Mouse (Mus musculus) layer of hippocampus, adult 2 months (tissue): Measurements from ENCODE around the gene Kcnip4. TPM values are rescaled to one million over a fixed set of nuclear protein-coding genes. Genes with fewer than 3 reads are reported as not detected.

ENCODE experiments used
- DNase-seq, 2 experiments: peaks; one replicate each; pipeline ENCODE4 v3.0.0; 2022; ENCODE audit warnings: low spot score in 2 of 2
- H3K27ac ChIP-seq: fragments of 200-600 bp; 2 replicates; pipeline ENCODE4 v1.8.1; 2022
- H3K4me3 ChIP-seq: fragments of 200-600 bp; 2 replicates; pipeline ENCODE4 v1.8.1; 2022; ENCODE audit warnings: mild to moderate bottlenecking
- CTCF ChIP-seq: fragments of 200-600 bp; conservative IDR thresholded peaks from 2 replicates; pipeline ENCODE4 v1.8.1; 2022; ENCODE audit warnings: antibody characterized with exemption, mild to moderate bottlenecking, moderate library complexity
- total RNA-seq, 2 experiments: library from RNA; stranded (reverse); gene quantifications; 2 replicates each; pipeline ENCODE4 v1.2.3; 2021

The Kcnip4 gene
- total RNA-seq, 2 experiments from 2014 or later = 54.4 to 58.5 TPM

GRCm38 (mm10) chr5:49337164-49337563 lies 187.5 kb downstream of the Kcnip4 start:
- Histone ChIP-seq H3K4me3 (no peak overlapping the region), H3K27ac (no peak overlapping the region)
- no peak for TF ChIP-seq CTCF
- DNase-seq = no peak

GRCm38 (mm10) chr5:49333063-49333462 lies 191.6 kb downstream of the Kcnip4 start:
- DNase-seq = no peak
- Histone ChIP-seq H3K4me3 (no peak overlapping the region), H3K27ac (no peak overlapping the region)
- TF ChIP-seq CTCF = no peak

DNA sequence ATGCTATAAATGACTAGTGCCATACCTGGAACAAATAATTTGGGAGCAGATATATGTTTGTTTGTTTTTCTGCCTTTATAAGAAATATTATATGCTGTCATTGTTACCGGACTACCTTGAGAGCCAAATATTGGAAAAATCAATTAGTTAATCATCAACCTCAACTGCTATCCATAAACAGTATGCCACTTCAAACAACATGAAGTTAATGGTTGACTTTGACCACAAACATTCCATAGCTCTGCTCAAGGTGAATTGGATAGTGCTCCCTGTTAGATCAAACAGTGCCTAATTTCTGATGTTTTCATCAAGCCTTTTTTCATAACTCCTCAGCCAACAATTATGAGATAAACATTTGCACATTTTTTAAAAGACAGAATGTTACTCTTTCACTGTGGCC lies 195.7 kb downstream of the Kcnip4 start:
- no peak for TF ChIP-seq CTCF
- DNase-seq = no peak
- H3K27ac ChIP-seq = no peak overlapping the region

DNA sequence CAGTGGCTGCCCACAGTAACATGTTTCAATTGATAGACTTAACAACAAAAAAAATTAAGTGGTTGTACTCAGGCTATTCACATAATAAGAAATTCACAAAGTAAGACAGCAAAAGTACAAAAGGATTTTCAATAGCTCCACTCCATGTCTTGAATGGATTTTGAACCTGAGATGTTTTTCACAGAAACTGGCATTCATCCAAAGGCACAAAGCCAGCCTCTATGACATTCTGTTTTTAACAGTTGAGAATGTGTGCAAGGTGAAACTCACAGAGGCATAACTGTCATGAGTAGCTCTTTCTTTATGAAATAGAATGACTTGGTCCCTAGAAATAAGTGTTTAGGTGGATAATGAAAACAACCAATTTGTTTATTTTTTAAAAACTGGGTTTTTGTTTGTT lies 206.0 kb downstream of the Kcnip4 start:
- no peak for DNase-seq
- Histone ChIP-seq H3K27ac (no peak overlapping the region), H3K4me3 (no peak overlapping the region)
- no peak for TF ChIP-seq CTCF

More for the DNA sequence above, 195.7 kb downstream of the Kcnip4 start:
- no peak overlapping the region for H3K4me3 ChIP-seq

DNA sequence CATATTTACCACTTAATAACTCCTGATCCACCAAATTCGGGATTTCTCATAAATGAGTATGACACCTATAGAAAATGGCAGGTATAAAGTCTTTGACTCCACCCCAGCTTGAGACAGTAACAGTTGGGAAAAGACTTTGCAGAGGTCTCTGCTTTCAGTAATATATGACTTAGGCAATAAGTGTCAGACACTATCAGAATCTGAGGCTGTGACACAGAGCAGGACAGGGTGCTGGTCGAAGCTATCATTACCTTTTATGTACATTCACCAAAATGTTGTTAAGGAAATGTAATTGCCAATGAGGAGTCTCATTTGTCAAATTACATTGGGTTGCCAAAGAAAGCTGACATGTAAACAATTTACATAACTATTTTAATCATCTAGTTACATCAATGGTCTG lies 206.8 kb downstream of the Kcnip4 start:
- H3K4me3 ChIP-seq = no peak overlapping the region
- TF ChIP-seq CTCF = no peak
- DNase-seq = no peak
- no peak overlapping the region for H3K27ac ChIP-seq

DNA sequence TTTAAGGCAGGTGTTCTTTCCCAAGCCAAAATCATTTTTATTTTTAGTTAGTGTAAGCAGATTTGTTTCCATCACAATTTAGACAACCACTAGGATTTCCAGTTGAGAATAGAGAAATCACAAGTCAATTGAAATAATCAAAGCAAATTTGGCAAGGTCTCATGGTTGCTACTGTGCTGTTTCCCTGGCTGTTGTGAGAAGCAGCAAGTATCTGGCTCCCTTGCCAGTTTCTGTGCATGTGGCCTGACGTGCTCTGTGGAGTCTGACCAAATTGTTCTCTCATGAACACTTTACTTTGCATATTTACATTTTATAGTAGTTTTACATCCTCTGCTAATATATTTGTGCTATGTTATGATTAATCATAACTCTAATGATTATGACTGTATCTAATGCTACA lies 217.9 kb downstream of the Kcnip4 start:
- Histone ChIP-seq H3K4me3 (no peak overlapping the region), H3K27ac (no peak overlapping the region)
- 0 out of 2 replicates have a peak, but pooled peaks have one; percentile 3 for TF ChIP-seq CTCF
- no peak for DNase-seq

DNA sequence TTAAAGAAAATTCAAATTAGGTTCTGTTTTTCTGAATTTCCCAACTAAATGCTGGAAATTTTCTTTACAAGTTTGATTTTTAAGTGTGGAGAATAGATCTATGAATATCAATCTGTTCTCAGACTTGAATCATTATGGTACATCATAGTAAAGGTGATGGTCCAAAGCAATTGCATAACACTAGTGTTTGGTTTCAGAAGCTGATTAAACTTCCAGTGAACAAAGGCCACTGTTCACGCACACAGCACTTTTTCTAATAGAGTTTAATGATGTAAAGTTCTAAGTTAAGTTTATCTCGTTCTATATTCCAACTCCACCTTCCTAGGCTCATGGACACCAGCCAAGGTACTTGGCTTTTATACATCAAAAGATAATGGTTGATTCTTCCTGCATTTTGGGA lies 219.4 kb downstream of the Kcnip4 start:
- no peak overlapping the region for H3K27ac ChIP-seq
- no peak for TF ChIP-seq CTCF
- no peak overlapping the region for H3K4me3 ChIP-seq
- DNase-seq = no peak

- Histone ChIP-seq H3K4me3 (no peak overlapping the region), H3K27ac (no peak overlapping the region)
- no peak for TF ChIP-seq CTCF
- DNase-seq = no peak
Measured at GRCm38 (mm10) chr5:49298654-49299053, 226.1 kb downstream of the Kcnip4 start.

- TF ChIP-seq CTCF = no peak
- Histone ChIP-seq H3K27ac (peak overlapping the region; percentile 68; the same call in 1 of the 2 replicates), H3K4me3 (no peak overlapping the region)
- DNase-seq = no peak
Measured at GRCm38 (mm10) chr5:49292421-49292820, 232.3 kb downstream of the Kcnip4 start.

DNA sequence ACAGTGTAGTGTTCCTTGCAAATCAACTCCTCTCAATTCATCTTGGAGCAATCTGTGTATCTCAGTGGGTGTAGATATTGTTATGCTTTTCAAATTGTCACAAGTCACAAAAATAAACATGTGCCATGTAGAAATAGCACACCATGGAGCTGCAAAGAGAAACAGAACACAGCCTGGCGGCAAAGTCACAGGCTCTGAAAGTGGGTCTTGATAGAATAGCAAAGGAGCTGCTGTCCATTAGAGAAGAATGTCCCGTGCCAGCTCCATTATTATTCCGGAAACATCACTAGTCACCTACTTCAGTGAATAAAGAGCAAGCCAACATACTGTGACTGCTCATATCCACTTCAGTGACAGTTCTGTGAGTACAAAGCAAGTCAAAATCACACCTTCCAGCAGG lies 232.9 kb downstream of the Kcnip4 start:
- Histone ChIP-seq H3K4me3 (no peak overlapping the region), H3K27ac (peak overlapping the region; percentile 68; the same call in 1 of the 2 replicates)
- no peak for DNase-seq
- no peak for TF ChIP-seq CTCF

GRCm38 (mm10) chr5:49285455-49286135 lies 239.1 kb downstream of the Kcnip4 start:
- TF ChIP-seq CTCF = no peak
- Histone ChIP-seq H3K4me3 (peak overlapping the region; percentile 42), H3K27ac (no peak overlapping the region)
- DNase-seq = no peak

GRCm38 (mm10) chr5:49284776-49285175 lies 239.9 kb downstream of the Kcnip4 start:
- H3K4me3 ChIP-seq = peak overlapping the region; percentile 42; the same call in 1 of the 2 replicates
- no peak overlapping the region for H3K27ac ChIP-seq
- DNase-seq = no peak
- TF ChIP-seq CTCF = 0 out of 2 replicates have a peak, but pooled peaks have one; percentile 24

GRCm38 (mm10) chr5:49283403-49283802 lies 241.3 kb downstream of the Kcnip4 start:
- DNase-seq = no peak
- no peak for TF ChIP-seq CTCF

GRCm38 (mm10) chr5:49271864-49272263 lies 252.8 kb downstream of the Kcnip4 start:
- no peak for DNase-seq
- TF ChIP-seq CTCF = 0 out of 2 replicates have a peak, but pooled peaks have one; percentile 12
- H3K27ac ChIP-seq = no peak overlapping the region
- H3K4me3 ChIP-seq = no peak overlapping the region

More at GRCm38 (mm10) chr5:49283403-49283802, 241.3 kb downstream of the Kcnip4 start:
- Histone ChIP-seq H3K27ac (no peak overlapping the region), H3K4me3 (no peak overlapping the region)
